Mouse (Mus musculus): ENCODE measurements around the gene Dock2. TPM values are rescaled to one million over a fixed set of nuclear protein-coding genes. Genes with fewer than 3 reads are reported as not detected.

Gene Dock2
- total and polyA plus RNA-seq, 2 experiments from 2014 or later = 0.57 to 1.6 TPM

GRCm38 (mm10) chr11:34415884-34416618 is 367.6 kb downstream of the Dock2 start:
- 26% methylated on average over 9 of the region's 9 CpGs for whole genome bisulfite sequencing
- peak; percentile 56 for DNase-seq (ENCODE audit: low spot score)

GRCm38 (mm10) chr11:34406850-34407249 is 376.8 kb downstream of the Dock2 start:
- ATAC-seq (ENCODE audit: low FRiP score) = no peak
- Histone ChIP-seq H3K4me2 (ENCODE audit: low read depth, low read length, poor library complexity, severe bottlenecking) (no peak overlapping the region), H3K9me3 (ENCODE audit: low read length) (no peaks in the 10 kb centered on the region), H3K4me3 (ENCODE audit: low read depth, low read length) (no peak overlapping the region), H3K27me3 (ENCODE audit: insufficient read depth, low read length) (no peaks in the 10 kb centered on the region), H3K9ac (replicated peaks; ENCODE audit: low read length, poor library complexity, severe bottlenecking) (no peak overlapping the region), H3K27ac (ENCODE audit: low read depth, low read length) (no peak overlapping the region), H3K4me1 (ENCODE audit: insufficient read depth, low read length) (no peaks in the 10 kb centered on the region), H3K36me3 (ENCODE audit: insufficient read depth, low read length) (no peaks in the 10 kb centered on the region)
- TF ChIP-seq CTCF (IDR thresholded peaks at IDR 0.05) = no peak
- whole genome bisulfite sequencing = 20% methylated on average over 5 of the region's 5 CpGs
- DNase-seq (ENCODE audit: low spot score) = no peak

More at GRCm38 (mm10) chr11:34415884-34416618, 367.6 kb downstream of the Dock2 start:
- Histone ChIP-seq H3K9me3 (ENCODE audit: low read length) (no peaks in the 10 kb centered on the region), H3K9ac (replicated peaks; ENCODE audit: low read length, poor library complexity, severe bottlenecking) (no peak overlapping the region), H3K27ac (ENCODE audit: low read depth, low read length) (no peak overlapping the region), H3K36me3 (ENCODE audit: insufficient read depth, low read length) (no peaks in the 10 kb centered on the region), H3K4me2 (ENCODE audit: low read depth, low read length, poor library complexity, severe bottlenecking) (no peak overlapping the region), H3K4me1 (ENCODE audit: insufficient read depth, low read length) (peaks cover 8% of the 10 kb centered on the region; the same call in 1 of the 2 replicates), H3K27me3 (ENCODE audit: insufficient read depth, low read length) (no peaks in the 10 kb centered on the region), H3K4me3 (ENCODE audit: low read depth, low read length) (no peak overlapping the region)
- no peak for TF ChIP-seq CTCF (IDR thresholded peaks at IDR 0.05)
- 0 out of 2 replicates have a peak, but pooled peaks have one; percentile 31 for ATAC-seq (ENCODE audit: low FRiP score)

GRCm38 (mm10) chr11:34406309-34406708 is 377.4 kb downstream of the Dock2 start:
- no peaks in the 10 kb centered on the region for H3K4me1 ChIP-seq (ENCODE audit: insufficient read depth, low read length)
- no peak for TF ChIP-seq CTCF (IDR thresholded peaks at IDR 0.05)

GRCm38 (mm10) chr11:34405311-34405710 is 378.4 kb downstream of the Dock2 start:
- Histone ChIP-seq H3K4me1 (ENCODE audit: insufficient read depth, low read length) (no peaks in the 10 kb centered on the region), H3K4me3 (ENCODE audit: low read depth, low read length) (no peak overlapping the region), H3K9me3 (ENCODE audit: low read length) (no peaks in the 10 kb centered on the region), H3K27ac (ENCODE audit: low read depth, low read length) (no peak overlapping the region), H3K9ac (replicated peaks; ENCODE audit: low read length, poor library complexity, severe bottlenecking) (no peak overlapping the region), H3K27me3 (ENCODE audit: insufficient read depth, low read length) (no peaks in the 10 kb centered on the region), H3K36me3 (ENCODE audit: insufficient read depth, low read length) (no peaks in the 10 kb centered on the region), H3K4me2 (ENCODE audit: low read depth, low read length, poor library complexity, severe bottlenecking) (no peak overlapping the region)
- DNase-seq (ENCODE audit: low spot score) = no peak
- WGBS = 87% methylated on average over 1 of the region's 1 CpGs
- no peak for TF ChIP-seq CTCF (IDR thresholded peaks at IDR 0.05)
- ATAC-seq (ENCODE audit: low FRiP score) = no peak

More at GRCm38 (mm10) chr11:34406309-34406708, 377.4 kb downstream of the Dock2 start:
- WGBS = 74% methylated on average over 8 of the region's 8 CpGs
- DNase-seq (ENCODE audit: low spot score) (no peak), ATAC-seq (ENCODE audit: low FRiP score) (no peak)
- no peak overlapping the region for H3K4me2 ChIP-seq (ENCODE audit: low read depth, low read length, poor library complexity, severe bottlenecking)
- no peaks in the 10 kb centered on the region for H3K9me3 ChIP-seq (ENCODE audit: low read length)
- H3K4me3 ChIP-seq (ENCODE audit: low read depth, low read length) = no peak overlapping the region
- no peaks in the 10 kb centered on the region for H3K36me3 ChIP-seq (ENCODE audit: insufficient read depth, low read length)
- no peak overlapping the region for H3K27ac ChIP-seq (ENCODE audit: low read depth, low read length)
- no peak overlapping the region for H3K9ac ChIP-seq (replicated peaks; ENCODE audit: low read length, poor library complexity, severe bottlenecking)
- H3K27me3 ChIP-seq (ENCODE audit: insufficient read depth, low read length) = no peaks in the 10 kb centered on the region

GRCm38 (mm10) chr11:34401343-34401742 is 382.3 kb downstream of the Dock2 start:
- 95% methylated on average over 8 of the region's 8 CpGs for WGBS
- Histone ChIP-seq H3K9ac (replicated peaks; ENCODE audit: low read length, poor library complexity, severe bottlenecking) (no peak overlapping the region), H3K36me3 (ENCODE audit: insufficient read depth, low read length) (no peaks in the 10 kb centered on the region), H3K4me3 (ENCODE audit: low read depth, low read length) (no peak overlapping the region), H3K27me3 (ENCODE audit: insufficient read depth, low read length) (no peaks in the 10 kb centered on the region), H3K4me1 (ENCODE audit: insufficient read depth, low read length) (no peaks in the 10 kb centered on the region), H3K27ac (ENCODE audit: low read depth, low read length) (no peak overlapping the region), H3K9me3 (ENCODE audit: low read length) (no peaks in the 10 kb centered on the region), H3K4me2 (ENCODE audit: low read depth, low read length, poor library complexity, severe bottlenecking) (no peak overlapping the region)
- TF ChIP-seq CTCF (IDR thresholded peaks at IDR 0.05) = no peak
- DNase-seq (ENCODE audit: low spot score) (no peak), ATAC-seq (ENCODE audit: low FRiP score) (no peak)

- no peak overlapping the region for H3K4me3 ChIP-seq (ENCODE audit: low read depth, low read length)
- 92% methylated on average over 2 of the region's 2 CpGs for WGBS
- no peak for TF ChIP-seq CTCF (IDR thresholded peaks at IDR 0.05)
- ATAC-seq (ENCODE audit: low FRiP score) = no peak
- H3K9me3 ChIP-seq (ENCODE audit: low read length) = no peaks in the 10 kb centered on the region
- no peak for DNase-seq (ENCODE audit: low spot score)
- no peaks in the 10 kb centered on the region for H3K36me3 ChIP-seq (ENCODE audit: insufficient read depth, low read length)
- H3K27ac ChIP-seq (ENCODE audit: low read depth, low read length) = no peak overlapping the region
- H3K4me2 ChIP-seq (ENCODE audit: low read depth, low read length, poor library complexity, severe bottlenecking) = no peak overlapping the region
- H3K9ac ChIP-seq (replicated peaks; ENCODE audit: low read length, poor library complexity, severe bottlenecking) = no peak overlapping the region
- no peaks in the 10 kb centered on the region for H3K27me3 ChIP-seq (ENCODE audit: insufficient read depth, low read length)
- H3K4me1 ChIP-seq (ENCODE audit: insufficient read depth, low read length) = no peaks in the 10 kb centered on the region
Observed at GRCm38 (mm10) chr11:34398555-34398954, 385.1 kb downstream of the Dock2 start.

Measured in midbrain, postnatal 0 days (tissue).